Mouse (Mus musculus): ENCODE data around the gene Msln. TPM values are rescaled to one million over a fixed set of nuclear protein-coding genes. Genes with fewer than 3 reads are reported as not detected.

Gene Msln
- polyA plus RNA-seq, 1 experiment = 0.63 TPM

- Histone ChIP-seq H3K27ac (ENCODE audit: control insufficient read depth, insufficient read depth, low read depth, low read length) (no peak overlapping the region), H3K4me1 (ENCODE audit: control insufficient read depth, insufficient read depth, low read length) (no peaks in the 10 kb centered on the region), H3K4me3 (ENCODE audit: control insufficient read depth, low read depth, low read length) (no peak overlapping the region), H3K36me3 (ENCODE audit: control insufficient read depth, insufficient read depth, low read length) (no peaks in the 10 kb centered on the region), H3K27me3 (ENCODE audit: control insufficient read depth, insufficient read depth, low read length) (no peaks in the 10 kb centered on the region)
- no peak for TF ChIP-seq CTCF (IDR thresholded peaks at IDR 0.05; ENCODE audit: control insufficient read depth, insufficient read depth, insufficient replicate concordance, low read depth, low read length)
Observed at GRCm38 (mm10) chr17:25709994-25710393, 44.2 kb downstream of the Msln start.

GRCm38 (mm10) chr17:25700863-25701496, 53.2 kb downstream of the Msln start:
- Histone ChIP-seq H3K27ac (ENCODE audit: control insufficient read depth, insufficient read depth, low read depth, low read length) (no peak overlapping the region), H3K36me3 (ENCODE audit: control insufficient read depth, insufficient read depth, low read length) (no peaks in the 10 kb centered on the region), H3K27me3 (ENCODE audit: control insufficient read depth, insufficient read depth, low read length) (no peaks in the 10 kb centered on the region), H3K4me1 (ENCODE audit: control insufficient read depth, insufficient read depth, low read length) (no peaks in the 10 kb centered on the region), H3K4me3 (ENCODE audit: control insufficient read depth, low read depth, low read length) (no peak overlapping the region)
- TF ChIP-seq CTCF (IDR thresholded peaks at IDR 0.05; ENCODE audit: control insufficient read depth, insufficient read depth, insufficient replicate concordance, low read depth, low read length) = peak; percentile 47; the same call in 1 of the 2 replicates
- TF ChIP-seq POLR2A (IDR thresholded peaks at IDR 0.05; ENCODE audit: control insufficient read depth, low read depth, low read length) = no peak

Other genes starting within 250 kb of the Msln start
- 6.7 and 8.2 TPM in 2 replicates for gene Sox8, start 183.7 kb downstream of the Msln start, polyA plus RNA-seq (2012; rRNA removed)
- gene Lmf1, start 175.3 kb downstream of the Msln start, polyA plus RNA-seq (2012; rRNA removed) = 87.6 and 93.5 TPM in 2 replicates
- 0.44 and 0.84 TPM in 2 replicates for gene Gng13, start 37.2 kb downstream of the Msln start, polyA plus RNA-seq (2012; rRNA removed)
- 16.1 and 18.9 TPM in 2 replicates for gene Chtf18, start 27.0 kb downstream of the Msln start, polyA plus RNA-seq (2012; rRNA removed)
- gene Rpusd1, start 26.7 kb downstream of the Msln start, polyA plus RNA-seq (2012; rRNA removed) = 8.3 and 9.8 TPM in 2 replicates
- gene Mslnl, start 18.3 kb downstream of the Msln start, polyA plus RNA-seq (2012; rRNA removed) = 0.65 and 1.0 TPM in 2 replicates
- gene Narfl, start 19.4 kb upstream of the Msln start, polyA plus RNA-seq (2012; rRNA removed) = 17.9 and 20.3 TPM in 2 replicates
- gene Haghl, start 31.3 kb upstream of the Msln start, polyA plus RNA-seq (2012; rRNA removed) = 81.1 and 83.4 TPM in 2 replicates
- gene Ccdc78, start 32.2 kb upstream of the Msln start, polyA plus RNA-seq (2012; rRNA removed) = 1.3 and 1.6 TPM in 2 replicates
- 49.8 and 55.5 TPM in 2 replicates for gene Fam173a, start 38.5 kb upstream of the Msln start, polyA plus RNA-seq (2012; rRNA removed)
- not detected in 2 replicates for gene AC134908.4, start 41.3 kb upstream of the Msln start, polyA plus RNA-seq (2012; rRNA removed)
- gene Metrn, start 42.8 kb upstream of the Msln start, polyA plus RNA-seq (2012; rRNA removed) = 19.4 and 21.1 TPM in 2 replicates
- gene Fbxl16, start 54.7 kb upstream of the Msln start, polyA plus RNA-seq (2012; rRNA removed) = 6.2 and 7.1 TPM in 2 replicates
- gene Wdr24, start 69.2 kb upstream of the Msln start, polyA plus RNA-seq (2012; rRNA removed) = 35.8 and 36.0 TPM in 2 replicates
- gene Jmjd8, start 74.5 kb upstream of the Msln start, polyA plus RNA-seq (2012; rRNA removed) = 16.4 and 18.6 TPM in 2 replicates
- gene Stub1, start 79.0 kb upstream of the Msln start, polyA plus RNA-seq (2012; rRNA removed) = 81.1 and 82.0 TPM in 2 replicates
- 2.1 and 2.7 TPM in 2 replicates for gene Rhbdl1, start 82.9 kb upstream of the Msln start, polyA plus RNA-seq (2012; rRNA removed)
- 9.0 and 11.2 TPM in 2 replicates for gene Gm20683, start 87.4 kb upstream of the Msln start, polyA plus RNA-seq (2012; rRNA removed)
- 37.5 and 38.7 TPM in 2 replicates for gene Rhot2, start 90.5 kb upstream of the Msln start, polyA plus RNA-seq (2012; rRNA removed)
- 49.9 and 54.9 TPM in 2 replicates for gene Wdr90, start 107.1 kb upstream of the Msln start, polyA plus RNA-seq (2012; rRNA removed)
- gene Mcrip2, start 114.4 kb upstream of the Msln start, polyA plus RNA-seq (2012; rRNA removed) = 28.2 and 28.8 TPM in 2 replicates
- 49.8 and 56.2 TPM in 2 replicates for gene Mettl26, start 120.7 kb upstream of the Msln start, polyA plus RNA-seq (2012; rRNA removed)
- gene Wfikkn1, start 126.5 kb upstream of the Msln start, polyA plus RNA-seq (2012; rRNA removed) = 0.96 and 0.98 TPM in 2 replicates
- 30.2 and 31.9 TPM in 2 replicates for gene Rab40c, start 165.3 kb upstream of the Msln start, polyA plus RNA-seq (2012; rRNA removed)
- gene Pigq, start 190.6 kb upstream of the Msln start, polyA plus RNA-seq (2012; rRNA removed) = 21.4 and 24.4 TPM in 2 replicates
- 0.40 and 0.69 TPM in 2 replicates for gene Nhlrc4, start 190.6 kb upstream of the Msln start, polyA plus RNA-seq (2012; rRNA removed)
- 0.10 and 0.20 TPM in 2 replicates for gene A930017K11Rik, start 198.2 kb upstream of the Msln start, polyA plus RNA-seq (2012; rRNA removed)
- gene Capn15, start 231.4 kb upstream of the Msln start, polyA plus RNA-seq (2012; rRNA removed) = 20.1 and 22.1 TPM in 2 replicates

All from testis, adult 2 months (tissue).